Mouse (Mus musculus) thymus, postnatal 10 days (tissue): ENCODE results near the gene Pltp.
"Not testable (repeated sequence)": the region's sequence is repeated elsewhere in the genome, so short reads cannot be mapped to it uniquely, and the experiment has no call there.

Source experiments
- DNase-seq, 2 experiments: peaks; one replicate each; pipeline ENCODE4 v3.0.0; 2021; ENCODE audit warnings: low spot score in 2 of 2

The Pltp gene

GRCm38 (mm10) chr2:164804533-164805331 lies 52.8 kb downstream of the Pltp start, which contains the start of the genes Acot8 and Zswim3:
Acot8 (minus strand) TSS chr2:164804882.
Zswim3 (plus strand) TSS chr2:164805098.
- peak; percentile 98 for DNase-seq

GRCm38 (mm10) chr2:164803921-164804313 lies 53.6 kb downstream of the Pltp start:
- no peak for DNase-seq

GRCm38 (mm10) chr2:164803201-164803920 lies 54.1 kb downstream of the Pltp start:
- DNase-seq: no peak

GRCm38 (mm10) chr2:164800252-164801004 lies 57.1 kb downstream of the Pltp start:
- DNase-seq: no peak

GRCm38 (mm10) chr2:164798554-164798953 lies 59.0 kb downstream of the Pltp start:
- not testable (repeated sequence) for DNase-seq

GRCm38 (mm10) chr2:164795868-164796267 lies 61.6 kb downstream of the Pltp start:
- DNase-seq: no peak

- DNase-seq: peak; percentile 51 to 82
Measured at GRCm38 (mm10) chr2:164794293-164794692, 63.2 kb downstream of the Pltp start.

GRCm38 (mm10) chr2:164793772-164794171 lies 63.7 kb downstream of the Pltp start:
- no peak for DNase-seq

GRCm38 (mm10) chr2:164793236-164793635 lies 64.3 kb downstream of the Pltp start:
- DNase-seq: peak; percentile 43 to 71

GRCm38 (mm10) chr2:164792400-164793190 lies 64.9 kb downstream of the Pltp start:
- DNase-seq: no peak

- no peak for DNase-seq
Measured at GRCm38 (mm10) chr2:164791841-164792261, 65.7 kb downstream of the Pltp start.

- no peak for DNase-seq
Measured at GRCm38 (mm10) chr2:164790451-164790850, 67.1 kb downstream of the Pltp start.
